Mouse (Mus musculus) urinary bladder, postnatal 14 days (tissue): Measurements from ENCODE around the gene Cntrl.
A peak's percentile ranks its signal among the peaks of the same experiment; 100 is the strongest.

ENCODE experiments used
- DNase-seq: peaks from one replicate; pipeline ENCODE4 v3.0.0; 2021; ENCODE audit warnings: low spot score

Gene Cntrl

DNA sequence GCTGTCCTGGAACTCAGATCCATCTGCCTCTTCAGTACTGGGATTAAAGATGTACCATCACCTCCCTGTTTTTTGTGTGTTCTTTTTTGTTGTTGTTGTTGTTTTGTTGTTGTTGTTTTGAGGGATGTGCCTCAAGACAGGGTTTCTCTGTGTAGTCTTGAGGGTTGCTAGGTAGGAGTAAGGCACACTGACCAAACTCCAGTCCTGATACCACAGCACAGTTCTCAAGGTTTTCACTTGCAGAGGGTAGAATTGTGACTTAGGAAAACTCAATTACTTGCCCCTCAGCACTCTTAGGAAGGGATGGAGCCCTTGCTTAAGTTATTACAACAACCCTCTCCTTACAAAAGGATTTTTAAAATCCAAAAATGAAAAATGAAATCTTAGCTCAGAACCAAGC, 22.2 kb downstream of the Cntrl start:
- DNase-seq = no peak

DNA sequence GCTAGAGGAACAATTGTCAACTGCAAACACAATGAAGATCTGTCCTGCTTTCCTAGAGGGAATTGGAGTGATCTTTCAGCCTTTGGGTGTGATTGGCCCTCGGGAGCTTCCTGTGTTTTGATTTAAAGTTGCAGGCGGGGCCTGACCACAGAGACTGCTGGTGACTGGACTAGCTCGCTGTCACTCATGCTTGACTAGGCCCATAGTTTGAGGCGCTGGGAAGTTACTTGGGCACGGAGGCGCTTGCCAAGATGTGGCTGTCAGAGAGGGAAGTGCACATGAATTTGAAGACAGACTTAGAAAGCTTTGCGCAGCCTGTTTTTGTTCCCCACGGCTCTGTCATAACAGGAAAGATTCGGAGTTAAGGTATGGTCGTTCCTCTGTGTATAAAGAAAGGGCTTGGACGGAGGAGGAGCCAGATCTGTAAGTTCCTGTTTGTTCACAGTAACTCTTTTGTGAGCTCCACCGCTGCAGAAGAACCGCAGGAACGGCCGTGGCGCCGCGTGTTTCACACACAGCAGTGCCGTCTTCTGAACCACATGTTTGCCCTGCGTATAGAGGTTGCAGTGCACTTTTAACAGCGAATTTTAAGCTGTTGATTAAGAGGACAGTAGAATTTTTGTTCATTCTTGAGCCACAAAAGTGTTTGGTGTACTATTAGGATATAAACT, 22.8 kb downstream of the Cntrl start:
- peak; percentile 96 for DNase-seq

DNA sequence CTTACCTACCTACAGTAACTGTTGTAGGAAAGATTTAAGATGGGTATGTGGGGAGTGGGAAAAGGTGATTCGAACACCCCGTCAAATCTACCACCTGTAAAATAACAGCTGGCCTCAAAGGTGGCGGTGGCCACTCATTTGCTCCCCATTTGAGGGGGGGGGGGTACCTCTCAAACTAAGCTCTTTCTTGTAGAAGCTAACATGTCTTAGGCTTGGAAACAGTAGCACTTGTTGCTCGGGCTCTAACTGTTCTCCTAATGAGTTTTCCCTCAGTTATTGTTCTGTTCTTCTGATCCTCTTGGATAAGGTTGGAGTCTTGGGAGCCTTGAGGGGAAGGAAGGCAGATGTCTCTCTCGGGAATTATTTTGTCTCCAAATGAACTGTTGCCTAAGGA, 23.4 kb downstream of the Cntrl start:
- no peak for DNase-seq

DNA sequence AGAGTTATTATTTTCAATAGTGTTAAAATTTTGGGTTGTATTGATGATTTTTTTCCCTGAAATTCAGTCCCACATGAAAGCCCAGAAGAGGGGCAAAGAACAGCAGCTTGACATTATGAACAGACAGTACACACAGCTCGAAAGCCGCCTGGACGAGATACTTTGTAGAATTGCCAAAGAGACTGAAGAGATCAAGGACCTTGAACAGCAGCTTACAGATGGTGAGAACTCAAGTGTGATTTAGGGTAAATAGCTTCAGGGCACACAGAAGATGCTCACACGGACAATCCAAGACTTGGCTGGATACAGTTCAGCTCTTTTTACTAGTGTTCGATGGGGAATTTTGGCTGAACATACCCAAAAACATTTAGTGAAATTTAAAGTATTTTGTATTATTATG, 24.6 kb downstream of the Cntrl start:
- no peak for DNase-seq

DNA sequence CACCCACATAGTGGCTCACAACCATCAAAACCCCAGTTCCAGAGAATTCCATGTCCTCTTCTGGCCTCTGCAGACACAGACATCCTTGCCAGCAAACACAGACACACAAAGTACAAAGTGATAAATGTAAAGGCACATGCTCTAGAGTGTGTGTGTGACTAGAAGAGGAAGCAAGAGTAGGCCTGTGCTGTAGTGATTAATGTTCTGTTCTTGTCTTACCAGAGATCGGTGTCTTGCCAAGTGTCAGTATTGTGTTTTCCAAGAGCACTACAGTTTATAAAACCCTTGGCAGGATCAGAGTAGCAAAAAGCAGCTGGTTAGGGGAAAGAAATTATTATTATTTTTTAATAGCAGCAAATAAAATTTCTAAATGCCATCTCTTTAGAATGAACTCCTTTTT, 29.3 kb downstream of the Cntrl start:
- DNase-seq = no peak

DNA sequence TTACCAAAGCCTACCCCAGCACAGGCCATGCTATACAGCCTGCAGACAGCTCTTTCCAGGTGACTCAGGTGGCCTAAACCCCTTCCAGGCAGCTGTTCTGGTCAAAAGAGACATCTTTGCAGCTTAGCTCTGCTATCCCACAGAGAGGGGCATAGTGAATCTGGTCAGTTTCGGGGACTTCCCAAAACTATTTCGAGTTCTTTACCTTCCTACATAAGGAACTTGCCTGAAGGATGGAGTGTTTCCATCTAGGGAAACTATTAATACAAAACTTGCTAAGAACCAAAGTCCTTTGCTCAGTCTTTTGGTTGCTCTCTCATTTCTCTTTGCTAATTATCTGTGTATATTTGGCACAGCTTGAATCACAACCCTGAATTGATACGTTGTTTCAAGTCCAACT, 32.4 kb downstream of the Cntrl start:
- no peak for DNase-seq

DNA sequence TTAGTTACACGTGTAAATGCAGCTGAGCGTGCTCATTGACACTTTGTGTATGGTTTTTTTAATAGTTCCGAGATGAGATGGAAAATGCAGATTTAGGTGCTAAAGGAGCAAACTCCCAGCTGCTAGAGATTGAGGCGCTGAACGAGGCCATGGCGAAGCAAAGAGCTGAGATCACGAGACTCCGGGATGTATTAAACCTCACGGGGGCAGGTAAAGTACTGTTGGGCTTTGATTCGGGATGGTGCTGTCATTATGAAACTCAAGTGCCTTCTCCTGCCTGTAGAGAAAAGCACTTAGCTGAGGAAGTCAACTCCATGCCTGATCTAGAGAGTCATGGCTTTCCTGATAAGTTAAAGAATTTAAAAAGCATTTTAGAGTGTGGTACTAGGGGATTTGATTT, 39.5 kb downstream of the Cntrl start:
- DNase-seq = no peak

DNA sequence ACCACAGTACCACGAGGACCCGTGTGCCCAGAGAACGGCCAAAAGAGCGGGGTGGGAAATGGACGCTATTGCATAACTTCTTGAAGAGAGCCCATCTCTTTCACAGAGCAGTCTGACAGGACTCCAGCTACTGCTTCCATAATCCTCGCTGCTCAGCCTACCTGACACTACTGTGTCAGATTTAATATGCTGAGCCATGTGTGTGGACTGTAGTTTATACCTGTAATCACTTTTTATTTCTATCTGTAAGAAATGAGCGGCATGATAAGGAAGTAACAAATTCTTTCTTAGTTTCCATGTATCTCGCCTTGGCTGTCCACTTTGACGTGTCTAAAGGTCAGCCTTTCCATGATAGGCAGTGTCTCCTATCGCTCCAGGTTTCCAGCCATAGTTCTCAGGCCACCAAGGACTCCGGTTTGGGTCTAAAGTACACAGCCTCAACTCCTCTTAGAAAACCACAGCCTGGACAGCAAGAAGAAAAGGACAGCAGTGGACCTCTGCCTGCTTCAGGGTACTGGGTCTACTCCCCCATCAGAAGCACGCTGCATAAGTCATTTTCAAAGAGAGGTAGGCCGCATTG, 42.1 kb downstream of the Cntrl start:
- DNase-seq = no peak

DNA sequence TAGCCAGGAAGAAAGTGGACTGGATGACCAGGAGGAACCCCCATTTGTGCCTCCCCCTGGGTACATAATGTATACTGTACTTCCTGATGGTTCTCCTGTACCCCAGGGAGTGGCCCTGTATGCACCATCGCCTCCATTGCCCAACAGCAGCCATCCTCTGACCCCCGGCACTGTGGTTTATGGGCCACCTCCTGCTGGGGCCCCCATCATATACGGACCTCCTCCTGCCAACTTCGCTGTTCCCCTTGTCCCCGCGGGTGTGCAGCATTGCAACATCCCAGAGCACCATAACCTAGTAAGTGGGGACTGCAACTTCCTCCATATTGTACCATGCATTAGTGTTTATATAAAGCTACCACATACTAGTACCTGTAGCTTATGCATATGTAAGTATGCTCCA, 43.9 kb downstream of the Cntrl start:
- no peak for DNase-seq

DNA sequence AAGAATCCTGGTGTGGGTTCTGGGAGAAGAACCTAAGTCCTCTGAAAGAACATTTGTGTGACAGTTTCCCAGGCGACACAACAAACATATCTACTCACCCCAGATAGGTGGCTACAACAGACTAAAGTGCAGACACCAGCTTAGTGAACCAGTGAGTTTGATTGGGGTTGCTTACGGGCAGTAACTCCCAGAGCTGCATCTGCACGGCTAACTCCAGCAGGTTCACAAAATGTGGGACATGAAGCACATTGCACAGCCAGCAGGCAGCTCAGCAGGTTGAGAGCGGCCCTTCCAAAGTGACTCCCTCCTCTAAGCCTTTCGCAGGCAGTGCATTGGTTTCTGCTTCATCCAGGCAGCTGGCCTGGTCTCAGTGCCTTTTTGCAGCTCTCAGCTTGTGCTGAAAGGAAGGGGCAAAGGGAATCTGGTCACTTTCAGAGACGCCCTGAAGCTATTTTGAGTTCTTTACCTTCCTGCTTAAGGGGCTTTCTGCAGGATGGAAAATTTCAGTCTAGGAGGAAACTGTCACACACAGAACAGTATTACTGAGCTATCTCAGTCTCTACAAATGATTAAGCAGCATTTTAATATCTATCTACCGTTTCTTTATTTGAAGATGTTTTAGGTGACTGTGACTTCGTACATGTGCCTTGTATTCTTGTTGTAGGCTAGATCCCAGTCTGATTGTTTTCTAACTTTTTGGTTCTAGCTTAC, 44.7 kb downstream of the Cntrl start:
- DNase-seq = no peak

DNA sequence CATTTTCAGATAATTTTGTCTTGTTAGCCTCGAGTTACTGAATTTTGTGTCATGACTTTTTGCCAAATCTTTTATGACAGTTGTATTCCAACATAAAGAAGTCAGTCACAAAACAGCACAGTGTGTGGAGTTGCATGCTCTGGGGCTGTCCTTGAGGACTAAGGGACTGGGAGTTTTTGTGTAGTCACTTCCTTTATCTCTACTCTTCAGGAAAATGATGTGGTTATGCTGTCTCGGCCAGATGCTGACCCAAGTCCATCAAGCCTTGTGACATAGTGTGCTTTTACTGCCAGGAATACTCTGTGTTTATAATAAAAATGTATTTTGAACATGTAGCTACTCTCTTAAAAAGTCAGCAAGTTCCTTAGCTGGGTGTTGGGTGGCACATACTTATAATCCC, 47.7 kb downstream of the Cntrl start:
- no peak for DNase-seq

DNA sequence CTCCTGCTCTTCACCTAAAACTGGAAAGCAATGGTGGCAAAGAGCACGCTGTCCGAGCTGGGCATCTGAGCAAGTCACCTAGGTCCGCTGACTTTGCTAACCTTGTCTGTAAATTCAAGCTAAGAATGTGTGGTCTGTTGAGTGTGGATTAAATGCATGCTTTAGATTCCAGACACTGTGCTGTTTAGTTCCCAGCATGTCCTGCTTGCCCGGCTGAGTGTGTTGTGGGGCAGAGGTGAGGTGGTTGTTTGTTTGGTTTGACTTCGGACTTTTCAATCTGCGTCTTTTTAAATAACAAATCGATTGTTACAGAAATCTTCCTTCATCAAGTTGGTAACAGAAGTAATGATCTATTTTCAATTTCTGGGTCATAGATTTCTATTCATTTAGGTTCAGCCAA, 48.5 kb downstream of the Cntrl start:
- no peak for DNase-seq

DNA sequence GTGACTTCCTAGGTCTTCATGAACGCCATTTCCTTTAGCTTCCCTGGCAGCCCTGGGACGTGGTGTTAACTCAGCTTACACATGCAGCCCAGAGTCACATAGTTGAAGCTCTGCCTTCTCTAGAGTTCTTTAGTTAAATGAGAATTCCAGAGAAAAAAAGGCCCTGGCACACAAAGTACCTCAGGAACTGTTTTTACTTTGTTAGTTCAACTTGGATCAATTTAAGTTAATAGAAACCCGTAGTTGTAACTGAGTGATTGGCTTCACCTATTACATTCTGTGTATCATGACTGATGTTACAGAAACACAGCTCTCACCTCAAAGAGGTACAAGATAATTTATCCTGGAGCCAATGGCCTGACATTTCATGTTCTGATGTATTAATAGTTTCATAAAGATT, 49.1 kb downstream of the Cntrl start:
- no peak for DNase-seq

DNA sequence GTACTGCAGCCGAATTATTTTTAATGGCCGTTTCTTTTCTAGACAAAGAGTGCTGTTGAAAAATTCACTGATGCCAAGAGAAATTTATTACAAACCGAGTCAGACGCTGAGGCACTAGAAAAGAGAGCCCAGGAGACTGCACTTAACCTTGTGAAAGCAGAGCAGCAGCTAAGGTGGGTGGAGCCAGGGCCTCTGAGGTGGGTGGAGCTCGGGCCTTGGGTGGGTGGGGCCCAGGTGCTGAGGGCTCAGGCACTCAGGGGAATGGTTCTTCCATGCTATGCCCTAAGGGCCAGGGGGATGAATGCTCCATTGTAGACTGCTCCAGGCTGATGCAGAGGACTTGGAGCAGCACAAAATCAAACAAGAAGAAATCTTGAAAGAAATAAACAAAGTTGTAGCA, 50.9 kb downstream of the Cntrl start:
- peak; percentile 24 for DNase-seq

DNA sequence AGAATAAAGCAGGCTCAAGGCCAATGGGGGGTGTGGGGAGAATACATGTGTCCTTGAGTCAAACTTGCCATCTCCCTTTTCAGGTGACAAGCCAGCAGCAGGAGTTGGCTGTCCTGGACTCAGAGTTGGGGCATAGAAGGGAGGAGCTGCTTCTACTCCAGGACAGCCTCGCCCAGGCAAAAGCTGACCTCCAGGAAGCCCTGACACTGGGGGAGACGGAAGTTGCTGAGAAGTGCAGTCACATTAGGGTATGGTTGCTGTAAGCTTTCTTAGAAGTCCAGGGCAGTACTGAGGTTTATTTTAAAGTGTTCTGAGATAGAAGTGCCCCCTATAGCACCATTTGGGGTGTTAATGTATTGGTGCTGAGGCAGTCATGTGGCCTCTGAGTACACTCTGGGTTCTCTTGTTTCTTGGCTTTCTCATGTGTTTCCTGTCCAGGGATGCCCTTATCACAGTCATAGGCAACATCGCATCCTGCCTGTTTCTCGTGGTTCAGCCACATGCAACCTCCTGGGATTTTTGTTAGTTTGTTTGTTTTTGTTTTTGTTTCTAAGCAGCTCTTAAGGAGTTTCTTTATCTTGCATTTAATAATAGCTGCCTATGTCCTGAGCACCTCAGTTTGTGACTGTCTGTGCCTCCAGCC, 52.7 kb downstream of the Cntrl start:
- no peak for DNase-seq

DNA sequence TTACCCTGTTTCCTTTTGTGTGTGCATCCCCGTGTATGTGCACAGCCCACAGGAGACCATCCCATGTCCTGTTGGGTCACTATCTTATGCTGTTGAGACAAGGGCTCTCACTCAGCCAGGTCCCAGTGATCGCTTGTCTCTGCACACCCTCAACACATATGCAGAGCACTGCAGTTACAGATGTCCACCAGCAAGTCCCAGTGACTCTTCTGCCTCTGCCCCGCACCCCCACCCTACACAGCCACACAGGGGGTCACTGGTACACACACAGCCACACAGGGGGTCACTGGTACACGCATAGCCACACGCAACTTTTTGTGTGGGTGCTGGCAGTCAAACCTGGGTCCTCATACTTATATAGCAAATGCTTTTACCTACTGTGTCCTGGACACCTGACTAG, 54.1 kb downstream of the Cntrl start:
- DNase-seq = no peak

DNA sequence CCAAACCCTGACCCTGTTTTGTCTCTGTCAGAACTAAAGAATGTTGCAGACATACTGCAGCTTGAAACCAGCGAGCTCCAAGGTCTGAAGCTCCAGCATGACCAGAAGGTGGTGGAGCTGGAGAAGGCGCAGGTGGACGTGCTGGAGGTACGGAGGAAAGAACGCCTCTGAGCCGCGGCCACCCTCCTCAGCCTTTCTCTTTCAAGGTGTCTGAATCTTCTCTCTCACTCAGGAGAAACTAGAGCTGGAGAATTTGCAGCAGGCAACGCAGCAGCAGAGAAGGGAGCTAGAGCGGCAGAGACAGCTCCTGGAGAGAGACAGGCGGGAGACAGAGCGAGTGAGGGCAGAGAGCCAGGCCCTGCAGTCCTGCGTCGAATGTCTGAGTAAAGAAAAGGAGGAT, 56.1 kb downstream of the Cntrl start:
- DNase-seq = no peak

DNA sequence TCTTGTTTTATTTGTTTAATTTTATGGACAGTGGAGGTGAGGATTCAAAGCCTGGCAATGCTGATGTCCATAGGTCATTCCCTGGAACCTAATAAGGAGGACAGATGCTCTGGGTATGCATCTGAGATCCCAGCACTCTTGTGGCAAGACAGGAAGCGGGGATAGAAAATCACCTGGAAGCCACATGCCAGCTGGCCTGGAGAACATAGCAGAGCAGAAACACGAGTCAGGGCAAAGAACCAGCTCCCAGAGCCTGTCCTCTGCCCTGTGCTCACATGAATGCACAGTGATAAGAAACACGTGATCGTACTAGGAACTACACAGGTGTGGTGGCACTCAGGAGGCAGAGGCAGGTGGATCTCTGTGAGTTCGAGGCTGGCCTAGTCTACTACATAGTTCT, 57.5 kb downstream of the Cntrl start:
- DNase-seq = no peak

DNA sequence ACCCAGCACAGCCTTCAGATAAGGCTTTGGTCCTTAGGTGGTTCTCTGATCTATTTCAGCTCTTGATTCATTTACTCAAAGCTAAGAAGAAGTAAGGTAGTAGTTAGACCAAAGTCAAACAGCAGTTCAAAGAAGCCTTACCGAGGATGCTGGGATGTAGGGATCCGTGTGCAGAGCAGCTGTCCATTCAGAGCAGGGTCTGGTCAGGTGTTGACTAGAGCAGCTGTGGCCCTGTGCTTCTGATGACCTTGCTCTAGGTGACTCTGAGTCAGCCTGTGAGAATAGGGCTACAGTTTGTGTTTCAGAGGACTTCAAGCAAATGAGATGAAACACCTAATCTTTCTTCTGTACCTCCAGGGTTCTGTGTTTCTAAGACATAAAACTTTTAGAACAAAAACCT, 60.2 kb downstream of the Cntrl start:
- DNase-seq = no peak

DNA sequence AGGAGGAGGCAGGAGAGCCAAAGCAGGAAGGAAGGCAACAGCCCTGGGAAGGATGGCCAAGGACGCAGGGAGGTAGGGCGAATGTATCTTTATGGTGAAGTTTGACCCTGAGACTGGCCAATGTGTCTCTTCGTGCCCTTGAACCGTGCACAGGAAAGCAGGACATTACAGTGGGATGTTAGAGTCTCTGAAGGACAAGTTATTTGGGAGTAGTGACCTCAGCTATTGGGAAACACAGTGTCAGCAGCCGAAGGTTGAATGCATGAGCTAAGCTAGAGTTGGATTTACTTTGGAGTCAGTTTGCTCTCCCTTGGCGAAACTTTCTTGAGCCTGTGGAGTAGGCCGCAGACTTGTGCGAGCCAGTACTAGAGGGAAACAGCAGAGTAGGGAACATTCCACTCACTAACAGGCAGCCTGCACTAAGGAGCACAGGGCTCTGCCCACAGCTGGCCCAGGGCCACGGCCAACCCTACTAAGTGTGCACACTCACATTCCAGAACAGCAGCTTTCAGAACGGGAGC, 62.1 kb downstream of the Cntrl start:
- peak; percentile 50 for DNase-seq

DNA sequence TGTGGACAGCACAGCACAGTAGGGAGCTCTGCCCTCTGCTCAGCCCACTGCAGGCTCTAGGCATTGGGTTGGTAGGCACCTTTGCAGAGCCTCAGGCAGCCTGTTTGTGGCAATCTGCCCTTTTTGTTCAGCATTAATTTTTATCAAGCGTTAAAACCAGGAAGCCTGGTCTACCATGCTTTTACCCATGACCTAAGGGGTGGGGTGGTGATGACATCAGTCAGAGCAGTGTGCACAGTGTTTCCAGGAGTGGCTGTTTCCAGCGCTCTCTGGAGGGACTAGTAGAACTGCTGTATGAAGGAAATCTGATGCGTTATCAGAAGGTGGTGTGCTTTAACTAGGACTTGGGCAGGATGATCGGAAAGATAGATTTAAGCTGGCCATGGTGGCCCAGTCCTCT, 63.0 kb downstream of the Cntrl start:
- DNase-seq = no peak

DNA sequence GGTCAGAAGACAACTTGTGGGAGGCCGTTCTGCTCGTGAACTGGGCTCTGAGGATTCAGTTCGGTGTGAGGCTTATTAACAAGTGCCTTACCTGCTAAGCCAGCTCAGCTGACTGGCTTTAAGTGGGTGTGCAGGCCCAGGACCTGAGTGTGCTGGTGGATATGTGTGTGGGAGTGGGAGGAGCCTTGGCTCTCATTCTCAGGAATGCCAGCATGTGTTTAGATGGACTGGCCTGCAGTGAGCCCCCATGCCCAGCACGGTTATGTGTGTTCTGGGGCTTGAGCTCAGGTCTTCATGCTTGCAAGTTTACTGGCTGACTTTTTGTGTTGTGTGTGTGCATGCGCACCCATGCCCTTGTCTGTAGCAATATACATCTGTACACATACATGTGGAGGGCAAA, 64.4 kb downstream of the Cntrl start:
- no peak for DNase-seq

DNA sequence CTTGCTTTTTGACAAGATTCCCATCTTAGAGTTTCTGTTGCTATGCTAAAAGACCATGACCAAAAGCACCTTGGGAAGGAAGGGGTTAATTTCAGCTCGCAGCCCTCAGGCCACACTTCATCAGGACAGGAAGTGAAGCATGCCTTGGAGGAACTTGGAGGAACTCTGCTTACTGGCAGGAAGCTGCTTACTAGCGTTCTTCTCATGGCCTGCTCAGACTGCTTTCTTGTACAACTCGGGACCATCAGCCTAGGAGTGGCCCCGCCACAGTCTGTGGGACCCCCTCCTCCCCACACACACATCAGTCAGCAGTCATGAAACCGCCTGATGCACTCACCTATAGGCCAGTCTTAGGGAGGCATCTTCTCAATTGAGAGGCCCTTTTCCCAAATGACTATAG, 64.8 kb downstream of the Cntrl start:
- no peak for DNase-seq
